Mouse (Mus musculus): Measurements from ENCODE around the gene Ncln. TPM values are rescaled to one million over a fixed set of nuclear protein-coding genes. Genes with fewer than 3 reads are reported as not detected.

Ncln gene
- polyA plus RNA-seq, 1 experiment from 2014 or later, result 97.9 TPM

- peak overlapping the region; percentile 79 for H3K4me2 ChIP-seq
- no peak for ATAC-seq (replicated peaks; ENCODE audit: low FRiP score)
- no peak for DNase-seq (ENCODE audit: low spot score)
- 0 out of 2 replicates have a peak, but pooled peaks cover 2% of the 10 kb centered on the region for H3K27me3 ChIP-seq (replicated peaks; ENCODE audit: control insufficient read depth, insufficient read depth, low read length)
- no peaks in the 10 kb centered on the region for H3K36me3 ChIP-seq (ENCODE audit: control insufficient read depth, insufficient read depth, low read length)
- WGBS, result 42% methylated on average over 6 of the region's 6 CpGs
- H3K27ac ChIP-seq (ENCODE audit: low read depth, low read length), result peak overlapping the region; percentile 21; the same call in 1 of the 2 replicates
- peak overlapping the region; percentile 79 for H3K9ac ChIP-seq (ENCODE audit: low read depth, low read length)
- H3K9me3 ChIP-seq (ENCODE audit: control insufficient read depth, low read length), result no peaks in the 10 kb centered on the region
- peaks cover 44% of the 10 kb centered on the region for H3K4me1 ChIP-seq (replicated peaks; ENCODE audit: control insufficient read depth, insufficient read depth, low read length)
- peak overlapping the region; percentile 56 for H3K4me3 ChIP-seq (ENCODE audit: low read depth, low read length)
Observed at GRCm38 (mm10) chr10:81523142-81523541, 26.9 kb upstream of the Ncln start.

- no peak for ATAC-seq (replicated peaks; ENCODE audit: low FRiP score)
- WGBS, result 41% methylated on average over 3 of the region's 3 CpGs
- peak overlapping the region; percentile 53 for H3K27ac ChIP-seq (ENCODE audit: low read depth, low read length)
- peaks cover 47% of the 10 kb centered on the region for H3K4me1 ChIP-seq (replicated peaks; ENCODE audit: control insufficient read depth, insufficient read depth, low read length)
- H3K4me3 ChIP-seq (ENCODE audit: low read depth, low read length), result no peak overlapping the region
- peak overlapping the region; percentile 46 for H3K4me2 ChIP-seq
- H3K9me3 ChIP-seq (ENCODE audit: control insufficient read depth, low read length), result no peaks in the 10 kb centered on the region
- H3K36me3 ChIP-seq (ENCODE audit: control insufficient read depth, insufficient read depth, low read length), result no peaks in the 10 kb centered on the region
- H3K9ac ChIP-seq (ENCODE audit: low read depth, low read length), result no peak overlapping the region
- DNase-seq (ENCODE audit: low spot score), result no peak
- 0 out of 2 replicates have a peak, but pooled peaks cover 2% of the 10 kb centered on the region for H3K27me3 ChIP-seq (replicated peaks; ENCODE audit: control insufficient read depth, insufficient read depth, low read length)
Observed at GRCm38 (mm10) chr10:81519978-81520365, 23.8 kb upstream of the Ncln start.

- no peak overlapping the region for H3K4me3 ChIP-seq (ENCODE audit: low read depth, low read length)
- H3K9ac ChIP-seq (ENCODE audit: low read depth, low read length), result no peak overlapping the region
- H3K36me3 ChIP-seq (ENCODE audit: control insufficient read depth, insufficient read depth, low read length), result no peaks in the 10 kb centered on the region
- 0 out of 2 replicates have a peak, but pooled peaks cover 2% of the 10 kb centered on the region for H3K27me3 ChIP-seq (replicated peaks; ENCODE audit: control insufficient read depth, insufficient read depth, low read length)
- H3K4me1 ChIP-seq (replicated peaks; ENCODE audit: control insufficient read depth, insufficient read depth, low read length), result peaks cover 42% of the 10 kb centered on the region
- peak overlapping the region; percentile 46 for H3K4me2 ChIP-seq
- H3K27ac ChIP-seq (ENCODE audit: low read depth, low read length), result peak overlapping the region; percentile 53
- no peaks in the 10 kb centered on the region for H3K9me3 ChIP-seq (ENCODE audit: control insufficient read depth, low read length)
- peak; percentile 76 for ATAC-seq (replicated peaks; ENCODE audit: low FRiP score)
- WGBS, result 38% methylated on average over 6 of the region's 6 CpGs
- no peak for DNase-seq (ENCODE audit: low spot score)
Observed at GRCm38 (mm10) chr10:81519227-81519977, 23.2 kb upstream of the Ncln start.

- ATAC-seq (replicated peaks; ENCODE audit: low FRiP score) (peak; percentile 44), DNase-seq (ENCODE audit: low spot score) (peak; percentile 70)
- H3K27ac ChIP-seq (ENCODE audit: low read depth, low read length), result peak overlapping the region; percentile 53; the same call in 1 of the 2 replicates
- 22% methylated on average over 4 of the region's 4 CpGs for WGBS
- no peak overlapping the region for H3K9ac ChIP-seq (ENCODE audit: low read depth, low read length)
- H3K4me2 ChIP-seq, result no peak overlapping the region
- H3K9me3 ChIP-seq (ENCODE audit: control insufficient read depth, low read length), result peaks cover 6% of the 10 kb centered on the region
- H3K4me3 ChIP-seq (ENCODE audit: low read depth, low read length), result no peak overlapping the region
- H3K36me3 ChIP-seq (ENCODE audit: control insufficient read depth, insufficient read depth, low read length), result peaks cover 9% of the 10 kb centered on the region
- H3K4me1 ChIP-seq (replicated peaks; ENCODE audit: control insufficient read depth, insufficient read depth, low read length), result peaks cover 34% of the 10 kb centered on the region
- no peaks in the 10 kb centered on the region for H3K27me3 ChIP-seq (replicated peaks; ENCODE audit: control insufficient read depth, insufficient read depth, low read length)
Observed at GRCm38 (mm10) chr10:81518546-81518945, 22.4 kb upstream of the Ncln start.

GRCm38 (mm10) chr10:81517227-81517626 is 21.0 kb upstream of the Ncln start:
- peaks cover 7% of the 10 kb centered on the region for H3K9me3 ChIP-seq (ENCODE audit: control insufficient read depth, low read length)
- WGBS, result 65% methylated on average over 8 of the region's 8 CpGs
- no peak overlapping the region for H3K4me2 ChIP-seq
- no peak overlapping the region for H3K4me3 ChIP-seq (ENCODE audit: low read depth, low read length)
- peaks cover 31% of the 10 kb centered on the region for H3K4me1 ChIP-seq (replicated peaks; ENCODE audit: control insufficient read depth, insufficient read depth, low read length)
- ATAC-seq (replicated peaks; ENCODE audit: low FRiP score) (no peak), DNase-seq (ENCODE audit: low spot score) (no peak)
- no peak overlapping the region for H3K27ac ChIP-seq (ENCODE audit: low read depth, low read length)
- H3K9ac ChIP-seq (ENCODE audit: low read depth, low read length), result peak overlapping the region; percentile 22; the same call in 1 of the 2 replicates
- H3K27me3 ChIP-seq (replicated peaks; ENCODE audit: control insufficient read depth, insufficient read depth, low read length), result no peaks in the 10 kb centered on the region
- peaks cover 9% of the 10 kb centered on the region for H3K36me3 ChIP-seq (ENCODE audit: control insufficient read depth, insufficient read depth, low read length)

GRCm38 (mm10) chr10:81513798-81514197 is 17.6 kb upstream of the Ncln start:
- H3K4me1 ChIP-seq (replicated peaks; ENCODE audit: control insufficient read depth, insufficient read depth, low read length), result peaks cover 15% of the 10 kb centered on the region
- WGBS, result 80% methylated on average over 5 of the region's 5 CpGs

GRCm38 (mm10) chr10:81510246-81510810 is 14.1 kb upstream of the Ncln start:
- no peak overlapping the region for H3K27ac ChIP-seq (ENCODE audit: low read depth, low read length)
- DNase-seq (ENCODE audit: low spot score) (no peak), ATAC-seq (replicated peaks; ENCODE audit: low FRiP score) (no peak)
- H3K4me2 ChIP-seq, result no peak overlapping the region
- H3K9ac ChIP-seq (ENCODE audit: low read depth, low read length), result no peak overlapping the region
- H3K4me1 ChIP-seq (replicated peaks; ENCODE audit: control insufficient read depth, insufficient read depth, low read length), result no peaks in the 10 kb centered on the region
- 72% methylated on average over 14 of the region's 14 CpGs for WGBS
- no peak overlapping the region for H3K4me3 ChIP-seq (ENCODE audit: low read depth, low read length)
- peaks cover 7% of the 10 kb centered on the region for H3K9me3 ChIP-seq (ENCODE audit: control insufficient read depth, low read length)
- peaks cover 9% of the 10 kb centered on the region for H3K36me3 ChIP-seq (ENCODE audit: control insufficient read depth, insufficient read depth, low read length)
- H3K27me3 ChIP-seq (replicated peaks; ENCODE audit: control insufficient read depth, insufficient read depth, low read length), result no peaks in the 10 kb centered on the region

More at GRCm38 (mm10) chr10:81513798-81514197, 17.6 kb upstream of the Ncln start:
- H3K4me2 ChIP-seq, result no peak overlapping the region
- no peak overlapping the region for H3K9ac ChIP-seq (ENCODE audit: low read depth, low read length)
- H3K9me3 ChIP-seq (ENCODE audit: control insufficient read depth, low read length), result peaks cover 7% of the 10 kb centered on the region
- H3K4me3 ChIP-seq (ENCODE audit: low read depth, low read length), result no peak overlapping the region
- H3K36me3 ChIP-seq (ENCODE audit: control insufficient read depth, insufficient read depth, low read length), result peaks cover 9% of the 10 kb centered on the region
- DNase-seq (ENCODE audit: low spot score) (no peak), ATAC-seq (replicated peaks; ENCODE audit: low FRiP score) (no peak)
- H3K27me3 ChIP-seq (replicated peaks; ENCODE audit: control insufficient read depth, insufficient read depth, low read length), result no peaks in the 10 kb centered on the region
- H3K27ac ChIP-seq (ENCODE audit: low read depth, low read length), result no peak overlapping the region

- Histone ChIP-seq H3K4me3 (ENCODE audit: low read depth, low read length) (no peak overlapping the region), H3K4me2 (no peak overlapping the region), H3K9ac (ENCODE audit: low read depth, low read length) (no peak overlapping the region), H3K4me1 (replicated peaks; ENCODE audit: control insufficient read depth, insufficient read depth, low read length) (no peaks in the 10 kb centered on the region; the same call in 1 of the 2 replicates), H3K27ac (ENCODE audit: low read depth, low read length) (no peak overlapping the region), H3K36me3 (ENCODE audit: control insufficient read depth, insufficient read depth, low read length) (no peaks in the 10 kb centered on the region), H3K9me3 (ENCODE audit: control insufficient read depth, low read length) (no peaks in the 10 kb centered on the region), H3K27me3 (replicated peaks; ENCODE audit: control insufficient read depth, insufficient read depth, low read length) (no peaks in the 10 kb centered on the region)
- WGBS, result 70% methylated on average over 13 of the region's 13 CpGs
- DNase-seq (ENCODE audit: low spot score) (no peak), ATAC-seq (replicated peaks; ENCODE audit: low FRiP score) (no peak)
Observed at GRCm38 (mm10) chr10:81507691-81508489, 11.7 kb upstream of the Ncln start.
